Mouse (Mus musculus) cerebellum, adult 2 months (tissue): Measurements from ENCODE around the gene Sppl3.

ENCODE experiments used
- CTCF ChIP-seq: fragments of 200-500 bp; IDR thresholded peaks from 2 replicates; pipeline ENCODE4 v1.5.1; 2011; ENCODE audit warnings: low read depth, mild to moderate bottlenecking, control low read depth, low read length, moderate library complexity, borderline replicate concordance; ENCODE audit not compliant: insufficient read depth
- POLR2A ChIP-seq: fragments of 200-500 bp; IDR thresholded peaks from 2 replicates; pipeline ENCODE4 v1.6.1; 2011; ENCODE audit warnings: low read length, control low read depth, borderline replicate concordance; ENCODE audit not compliant: insufficient read depth

DNA sequence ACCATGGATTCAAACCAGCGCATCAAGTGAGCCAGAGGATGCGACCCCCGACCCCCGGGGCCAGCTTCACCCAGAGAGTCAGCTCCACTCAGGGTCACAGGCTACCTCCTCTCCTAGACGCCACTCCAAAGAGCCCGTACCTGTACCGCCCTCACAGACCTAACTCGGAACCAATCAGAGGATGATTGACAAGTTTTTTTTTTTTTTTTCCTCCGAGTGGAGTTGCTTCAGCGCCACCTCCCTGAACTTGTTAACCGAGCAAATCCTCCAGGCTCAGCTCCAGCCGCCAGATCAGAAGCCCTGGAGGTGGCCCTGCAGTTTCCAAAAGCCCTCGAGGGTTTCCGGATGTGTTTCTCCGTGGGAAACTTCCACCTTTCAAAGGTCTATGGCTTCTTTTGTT lies 28.9 kb upstream of the Sppl3 start:
- TF ChIP-seq CTCF, result no peak
- no peak for TF ChIP-seq POLR2A
